Mouse (Mus musculus): Measurements from ENCODE around the gene Neurog1. TPM values are rescaled to one million over a fixed set of nuclear protein-coding genes. Genes with fewer than 3 reads are reported as not detected.

Gene Neurog1
- total and polyA plus RNA-seq, 3 experiments: not detected

GRCm38 (mm10) chr13:56266435-56266834 lies 14.5 kb upstream of the Neurog1 start:
- Histone ChIP-seq H3K36me3 (ENCODE audit: control insufficient read depth in 1 of 2, insufficient read depth in 2 of 2, low read length in 2 of 2) (no peaks in the 10 kb centered on the region), H3K4me1 (ENCODE audit: control insufficient read depth in 1 of 2, insufficient read depth in 2 of 2, low read length in 2 of 2) (no peaks in the 10 kb centered on the region), H3K27ac (ENCODE audit: control insufficient read depth, low read depth, low read length) (no peak overlapping the region), H3K4me3 (ENCODE audit: control insufficient read depth in 1 of 2, insufficient read depth in 1 of 2, low read depth in 2 of 2, low read length in 2 of 2) (no peak overlapping the region), H3K9me3 (replicated peaks; ENCODE audit: insufficient read depth, low read length) (no peaks in the 10 kb centered on the region), H3K27me3 (ENCODE audit: control insufficient read depth in 1 of 2, insufficient read depth in 2 of 2, low read length in 2 of 2) (no peaks in the 10 kb centered on the region), H3K9ac (ENCODE audit: control insufficient read depth, low read depth, low read length, poor library complexity, severe bottlenecking) (no peak overlapping the region), H3K79me2 (ENCODE audit: control insufficient read depth, insufficient read depth, low read length, poor library complexity) (no peaks in the 10 kb centered on the region)
- DNase-seq (ENCODE audit: low read depth, low spot score): peak; percentile 3
- TF ChIP-seq CTCF (IDR thresholded peaks at IDR 0.05 in 2 of 3, conservative IDR thresholded peaks at IDR 0.05 in 1 of 3; ENCODE audit: control insufficient read depth in 1 of 3, insufficient read depth in 1 of 3, low read depth in 2 of 3, low read length in 3 of 3, poor library complexity in 1 of 3, severe bottlenecking in 1 of 3): 0 out of 6 replicates have a peak, but pooled peaks of 2 of the 3 experiments have one; percentile 2 to 5
- no peak for TF ChIP-seq ETS1 (IDR thresholded peaks at IDR 0.05; ENCODE audit: low read depth, low read length)

GRCm38 (mm10) chr13:56265661-56266060 lies 13.7 kb upstream of the Neurog1 start:
- H3K79me2 ChIP-seq (ENCODE audit: control insufficient read depth, insufficient read depth, low read length, poor library complexity): no peaks in the 10 kb centered on the region
- no peaks in the 10 kb centered on the region for H3K36me3 ChIP-seq (ENCODE audit: control insufficient read depth in 1 of 2, insufficient read depth in 2 of 2, low read length in 2 of 2)
- H3K9me3 ChIP-seq (replicated peaks; ENCODE audit: insufficient read depth, low read length): no peaks in the 10 kb centered on the region
- H3K27me3 ChIP-seq (ENCODE audit: control insufficient read depth in 1 of 2, insufficient read depth in 2 of 2, low read length in 2 of 2): no peaks in the 10 kb centered on the region
- no peak overlapping the region for H3K9ac ChIP-seq (ENCODE audit: control insufficient read depth, low read depth, low read length, poor library complexity, severe bottlenecking)
- no peak for DNase-seq (ENCODE audit: low read depth, low spot score)
- no peak overlapping the region for H3K27ac ChIP-seq (ENCODE audit: control insufficient read depth, low read depth, low read length)
- no peak for TF ChIP-seq ZNF384 (IDR thresholded peaks at IDR 0.05; ENCODE audit: low read depth, low read length)
- TF ChIP-seq MYC (IDR thresholded peaks at IDR 0.05; ENCODE audit: low read depth, low read length): no peak
- no peak for TF ChIP-seq SMC3 (IDR thresholded peaks at IDR 0.05; ENCODE audit: low read depth, low read length)
- TF ChIP-seq NRF1 (IDR thresholded peaks at IDR 0.05; ENCODE audit: insufficient read depth, low read depth, low read length, poor library complexity, severe bottlenecking): no peak
- TF ChIP-seq POLR2AphosphoS2 (IDR thresholded peaks at IDR 0.05; ENCODE audit: low read length): no peak
- no peak for TF ChIP-seq ZMIZ1 (IDR thresholded peaks at IDR 0.05; ENCODE audit: low read depth, low read length)
- TF ChIP-seq MAZ (IDR thresholded peaks at IDR 0.05; ENCODE audit: low read depth, low read length): no peak
- no peak for TF ChIP-seq TAL1 (IDR thresholded peaks at IDR 0.05; ENCODE audit: low read length)
- no peak for TF ChIP-seq ETS1 (IDR thresholded peaks at IDR 0.05; ENCODE audit: low read depth, low read length)
- TF ChIP-seq CTCF (IDR thresholded peaks at IDR 0.05 in 2 of 3, conservative IDR thresholded peaks at IDR 0.05 in 1 of 3; ENCODE audit: control insufficient read depth in 1 of 3, insufficient read depth in 1 of 3, low read depth in 2 of 3, low read length in 3 of 3, poor library complexity in 1 of 3, severe bottlenecking in 1 of 3): no peak
- no peak for TF ChIP-seq EP300 (IDR thresholded peaks at IDR 0.05; ENCODE audit: low read depth in 1 of 2, low read length in 2 of 2)
- no peak for TF ChIP-seq ZC3H11A (IDR thresholded peaks at IDR 0.05; ENCODE audit: low read depth, low read length)
- TF ChIP-seq E2F4 (IDR thresholded peaks at IDR 0.05; ENCODE audit: borderline replicate concordance, low read depth, low read length): no peak
- no peak for TF ChIP-seq MEF2A (IDR thresholded peaks at IDR 0.05; ENCODE audit: extremely low read depth, insufficient replicate concordance, low read depth, low read length, poor library complexity, severe bottlenecking)
- no peak for TF ChIP-seq POLR2A (IDR thresholded peaks at IDR 0.05; ENCODE audit: control insufficient read depth in 1 of 2, insufficient read depth in 1 of 2, low read depth in 1 of 2, low read length in 2 of 2, poor library complexity in 1 of 2)
- TF ChIP-seq TCF12 (IDR thresholded peaks at IDR 0.05; ENCODE audit: low read depth, low read length): no peak
- TF ChIP-seq ELF1 (IDR thresholded peaks at IDR 0.05; ENCODE audit: low read depth, low read length): no peak
- TF ChIP-seq TBP (IDR thresholded peaks at IDR 0.05; ENCODE audit: low read depth, low read length): no peak
- no peaks in the 10 kb centered on the region for H3K4me1 ChIP-seq (ENCODE audit: control insufficient read depth in 1 of 2, insufficient read depth in 2 of 2, low read length in 2 of 2)
- no peak overlapping the region for H3K4me3 ChIP-seq (ENCODE audit: control insufficient read depth in 1 of 2, insufficient read depth in 1 of 2, low read depth in 2 of 2, low read length in 2 of 2)
